Mouse (Mus musculus) embryonic facial prominence, embryonic 11.5 days (tissue): ENCODE measurements at regions not wholly inside any gene's neighbourhood (a gene's known extent, or its start where the extent isn't known, plus 50 kb on each side); places are given as distances from the start of the nearest gene placed in this dataset.

ENCODE experiments used
- ATAC-seq: fragments of 200-750 bp; cut with Nextera tagmentation; replicated peaks from 2 replicates; pipeline ENCODE4 v1.8.0; 2017; ENCODE audit warnings: low read depth; ENCODE audit not compliant: insufficient number of reproducible peaks, low FRiP score, low TSS enrichment
- DNase-seq: peaks from one replicate; pipeline ENCODE4 v3.0.0-alpha.2; 2015; ENCODE audit warnings: low spot score
- H3K27ac ChIP-seq: fragments of 300-500 bp; sonication (generic); replicated peaks from 2 replicates; pipeline ENCODE4 v1.5.1; 2014; ENCODE audit warnings: mild to moderate bottlenecking, low read depth, low read length, control low read depth
- H3K27me3 ChIP-seq: fragments of 300-500 bp; sonication (generic); 2 replicates; pipeline ENCODE4 v1.6.1; 2014; ENCODE audit warnings: mild to moderate bottlenecking, low read length, moderate library complexity, mixed read lengths; ENCODE audit not compliant: control insufficient read depth, insufficient read depth
- H3K36me3 ChIP-seq: fragments of 300-500 bp; sonication (generic); replicated peaks from 2 replicates; pipeline ENCODE4 v1.6.1; 2014; ENCODE audit warnings: low read depth, mild to moderate bottlenecking, low read length, moderate library complexity, mixed read lengths; ENCODE audit not compliant: control insufficient read depth, insufficient read depth
- H3K4me1 ChIP-seq: fragments of 300-500 bp; sonication (generic); 2 replicates; pipeline ENCODE4 v1.6.1; 2014; ENCODE audit warnings: low read length, mixed read lengths; ENCODE audit not compliant: control insufficient read depth, insufficient read depth
- H3K4me2 ChIP-seq: fragments of 300-500 bp; sonication (generic); 2 replicates; pipeline ENCODE4 v1.6.1; 2014; ENCODE audit warnings: low read depth, mild to moderate bottlenecking, control low read depth, low read length, moderate library complexity
- H3K4me3 ChIP-seq: fragments of 300-500 bp; sonication (generic); 2 replicates; pipeline ENCODE4 v1.5.1; 2014; ENCODE audit warnings: low read depth, low read length, control low read depth
- H3K9ac ChIP-seq: fragments of 300-500 bp; sonication (generic); replicated peaks from 2 replicates; pipeline ENCODE4 v1.6.1; 2014; ENCODE audit warnings: mild to moderate bottlenecking, control low read depth, low read length
- H3K9me3 ChIP-seq: fragments of 300-500 bp; sonication (generic); replicated peaks from 2 replicates; pipeline ENCODE4 v1.6.1; 2016; ENCODE audit warnings: mild to moderate bottlenecking, low read length, inconsistent platforms, mixed read lengths; ENCODE audit not compliant: control insufficient read depth
- WGBS: fragments of 180-500 bp; shearing (Covaris S2); extraction: QIAGEN DNeasy Blood & Tissue Kit; methylation state at CpG from one replicate; pipeline ENCODE4 v1.1.7; 2014; 5-methylcytosine and 5-hydroxymethylcytosine counted together

DNA sequence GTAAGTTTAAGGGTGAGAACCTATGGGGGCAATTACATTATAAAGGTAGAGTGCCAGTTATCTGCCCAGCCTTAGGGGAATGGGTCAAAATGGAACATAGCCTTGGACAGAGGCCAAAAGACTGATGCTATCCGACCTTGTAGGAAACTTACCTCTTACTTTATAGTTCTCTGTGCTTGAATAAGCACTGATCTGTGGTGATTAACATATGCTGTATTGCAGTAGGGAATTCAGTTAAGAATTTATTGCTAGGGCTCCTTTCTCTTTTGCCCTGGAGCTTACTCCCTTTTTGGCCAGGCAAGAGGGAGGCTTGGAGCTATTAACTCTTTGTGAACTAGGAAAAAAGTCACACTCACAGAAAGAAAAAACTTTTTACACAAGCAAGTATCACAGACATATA, 748.5 kb downstream of the Poteg start:
- H3K9me3 ChIP-seq = no peaks in the 10 kb centered on the region
- H3K4me1 ChIP-seq = no peaks in the 10 kb centered on the region
- no peak overlapping the region for H3K4me3 ChIP-seq
- H3K27ac ChIP-seq = no peak overlapping the region
- 73% methylated on average over 1 of the region's 1 CpGs for WGBS
- H3K4me2 ChIP-seq = no peak overlapping the region
- no peaks in the 10 kb centered on the region for H3K36me3 ChIP-seq
- no peaks in the 10 kb centered on the region for H3K27me3 ChIP-seq
- H3K9ac ChIP-seq = no peak overlapping the region
- DNase-seq = no peak
- no peak for ATAC-seq

DNA sequence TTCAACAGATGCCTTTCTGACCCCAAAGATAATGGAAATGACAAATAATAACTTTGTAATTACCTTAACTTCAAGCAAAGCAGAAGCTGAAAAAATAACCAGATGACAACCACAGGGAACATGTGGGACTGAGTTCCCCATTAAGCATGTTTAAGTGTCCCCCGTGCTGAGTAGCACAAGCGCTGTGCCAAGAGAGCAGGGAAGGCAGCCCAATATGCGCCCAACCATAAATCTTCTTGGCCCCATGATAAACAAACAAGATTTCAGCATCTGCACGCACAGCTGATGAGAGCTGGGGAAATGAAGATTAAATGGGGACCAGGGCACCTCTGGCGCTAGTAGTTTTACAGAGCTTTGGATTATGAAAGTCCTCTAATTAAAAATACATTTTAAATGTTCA, 788.1 kb downstream of the Poteg start:
- Histone ChIP-seq H3K27ac (no peak overlapping the region), H3K36me3 (no peaks in the 10 kb centered on the region), H3K4me3 (no peak overlapping the region), H3K27me3 (no peaks in the 10 kb centered on the region), H3K4me2 (no peak overlapping the region), H3K9me3 (no peaks in the 10 kb centered on the region), H3K9ac (no peak overlapping the region), H3K4me1 (no peaks in the 10 kb centered on the region)
- DNase-seq (no peak), ATAC-seq (no peak)
- WGBS = 69% methylated on average over 5 of the region's 5 CpGs

DNA sequence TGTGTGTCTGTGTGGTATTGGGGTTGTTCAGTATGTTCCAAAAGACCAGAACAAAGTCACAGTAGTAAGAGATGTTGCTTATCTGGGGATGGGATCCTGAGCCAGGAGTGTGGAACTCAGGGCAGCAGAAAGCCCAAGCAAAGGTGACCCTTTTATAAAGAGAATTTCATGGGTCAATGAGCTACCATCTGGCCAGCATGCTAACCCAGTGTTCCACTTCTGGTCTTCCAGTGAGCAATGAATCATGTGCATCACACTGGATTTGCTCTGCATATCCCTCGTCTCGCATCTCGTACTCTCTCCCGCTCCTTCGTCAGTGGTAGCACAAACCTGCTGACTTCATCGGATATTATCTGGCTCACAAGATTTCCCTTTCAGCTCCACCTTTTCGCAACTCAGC, 791.9 kb downstream of the Poteg start:
- Histone ChIP-seq H3K9me3 (no peaks in the 10 kb centered on the region), H3K27ac (no peak overlapping the region), H3K4me2 (no peak overlapping the region), H3K9ac (no peak overlapping the region), H3K4me3 (no peak overlapping the region), H3K27me3 (no peaks in the 10 kb centered on the region), H3K4me1 (no peaks in the 10 kb centered on the region), H3K36me3 (no peaks in the 10 kb centered on the region)
- no peak for ATAC-seq
- WGBS = 80% methylated on average over 7 of the region's 7 CpGs
- DNase-seq = no peak

DNA sequence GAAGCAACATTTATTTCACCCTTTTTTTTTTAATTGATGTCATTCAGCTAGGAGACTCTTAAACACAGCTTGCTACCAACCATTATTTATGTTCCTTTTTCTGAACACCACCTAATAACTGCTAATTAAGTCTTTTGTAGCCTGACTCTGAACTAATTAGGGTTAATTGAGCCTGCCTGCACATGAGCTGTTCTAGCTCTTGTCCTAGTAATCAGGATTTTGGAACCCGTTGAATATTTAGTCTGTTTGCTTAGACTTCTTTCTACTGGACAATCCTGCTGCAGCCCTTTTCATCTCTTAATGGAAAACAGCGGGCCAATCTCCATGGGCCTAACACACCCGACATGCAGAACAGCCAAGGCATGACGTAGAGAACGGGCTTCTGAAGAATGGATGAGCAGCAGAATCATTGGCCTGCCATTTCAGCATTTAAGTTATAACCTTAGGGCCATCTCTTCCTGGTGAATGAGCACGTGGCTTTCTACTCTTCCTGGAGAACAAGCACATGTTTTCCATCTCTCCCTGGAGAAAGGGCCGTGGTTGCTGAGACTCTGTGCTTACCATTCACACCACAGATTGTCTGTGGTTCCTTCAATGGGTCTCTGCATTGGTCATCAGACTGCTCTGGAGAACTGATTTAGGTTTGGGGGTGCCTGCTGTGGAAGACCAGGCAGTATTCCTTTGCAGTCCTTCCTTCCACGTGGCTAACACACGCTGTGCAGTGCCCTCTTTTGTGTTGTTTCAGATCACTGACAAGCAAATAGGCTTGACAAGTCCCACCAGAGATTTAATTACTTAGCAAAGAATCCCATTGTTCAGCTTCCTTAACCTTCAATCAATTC, 805.1 kb downstream of the Poteg start:
- Histone ChIP-seq H3K4me2 (no peak overlapping the region), H3K4me3 (no peak overlapping the region), H3K9ac (no peak overlapping the region), H3K27ac (no peak overlapping the region), H3K4me1 (no peaks in the 10 kb centered on the region), H3K36me3 (no peaks in the 10 kb centered on the region), H3K27me3 (no peaks in the 10 kb centered on the region), H3K9me3 (no peaks in the 10 kb centered on the region)
- WGBS = 47% methylated on average over 9 of the region's 9 CpGs
- ATAC-seq (no peak), DNase-seq (no peak)

DNA sequence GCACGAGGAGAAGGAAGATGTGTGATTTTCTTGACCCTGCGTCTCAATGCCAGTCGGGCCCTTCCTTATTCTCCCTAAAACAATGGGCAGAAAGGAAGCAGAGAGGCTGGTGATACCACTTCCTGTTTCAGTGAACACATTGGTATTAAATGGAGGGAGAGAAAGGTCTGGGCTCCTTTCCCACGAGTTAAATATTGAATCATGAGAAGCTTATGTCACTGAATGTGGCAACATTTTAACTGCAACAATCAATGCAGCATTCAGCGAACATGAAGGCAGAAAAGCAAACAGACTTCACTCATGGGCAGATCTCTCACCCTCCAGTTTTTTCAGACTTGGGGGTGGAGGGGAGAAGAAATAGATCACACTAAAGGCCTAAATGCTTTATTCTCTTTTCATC, 819.8 kb downstream of the Poteg start:
- H3K36me3 ChIP-seq = no peaks in the 10 kb centered on the region
- no peak overlapping the region for H3K4me2 ChIP-seq
- no peaks in the 10 kb centered on the region for H3K9me3 ChIP-seq
- no peak overlapping the region for H3K27ac ChIP-seq
- ATAC-seq = no peak
- H3K9ac ChIP-seq = no peak overlapping the region
- DNase-seq = no peak
- WGBS = 81% methylated on average over 5 of the region's 5 CpGs
- H3K4me3 ChIP-seq = no peak overlapping the region
- no peaks in the 10 kb centered on the region for H3K27me3 ChIP-seq
- no peaks in the 10 kb centered on the region for H3K4me1 ChIP-seq

DNA sequence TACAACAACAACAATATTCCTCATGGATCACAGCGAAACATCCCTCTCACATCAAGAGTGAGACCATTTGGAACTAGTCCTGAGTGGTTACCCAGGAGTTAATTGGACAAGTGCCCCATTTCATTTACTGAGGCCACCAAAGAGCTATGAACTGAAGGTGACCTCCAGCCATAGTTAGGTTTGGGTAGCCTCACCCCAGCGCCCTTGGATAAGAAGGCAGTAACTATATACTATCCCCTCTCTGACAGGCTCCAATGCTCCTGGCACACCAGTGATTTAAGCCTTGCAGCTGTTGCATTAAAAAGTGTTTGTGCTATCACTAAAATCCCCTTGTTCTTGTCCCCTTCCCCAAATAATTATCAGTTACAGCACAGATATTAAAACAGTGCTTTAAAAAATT, 836.8 kb downstream of the Poteg start:
- Histone ChIP-seq H3K9me3 (no peaks in the 10 kb centered on the region), H3K4me1 (no peaks in the 10 kb centered on the region), H3K4me3 (no peak overlapping the region), H3K36me3 (no peaks in the 10 kb centered on the region), H3K4me2 (no peak overlapping the region), H3K27me3 (no peaks in the 10 kb centered on the region), H3K9ac (no peak overlapping the region), H3K27ac (no peak overlapping the region)
- DNase-seq (no peak), ATAC-seq (no peak)
- WGBS = 73% methylated on average over 2 of the region's 2 CpGs

DNA sequence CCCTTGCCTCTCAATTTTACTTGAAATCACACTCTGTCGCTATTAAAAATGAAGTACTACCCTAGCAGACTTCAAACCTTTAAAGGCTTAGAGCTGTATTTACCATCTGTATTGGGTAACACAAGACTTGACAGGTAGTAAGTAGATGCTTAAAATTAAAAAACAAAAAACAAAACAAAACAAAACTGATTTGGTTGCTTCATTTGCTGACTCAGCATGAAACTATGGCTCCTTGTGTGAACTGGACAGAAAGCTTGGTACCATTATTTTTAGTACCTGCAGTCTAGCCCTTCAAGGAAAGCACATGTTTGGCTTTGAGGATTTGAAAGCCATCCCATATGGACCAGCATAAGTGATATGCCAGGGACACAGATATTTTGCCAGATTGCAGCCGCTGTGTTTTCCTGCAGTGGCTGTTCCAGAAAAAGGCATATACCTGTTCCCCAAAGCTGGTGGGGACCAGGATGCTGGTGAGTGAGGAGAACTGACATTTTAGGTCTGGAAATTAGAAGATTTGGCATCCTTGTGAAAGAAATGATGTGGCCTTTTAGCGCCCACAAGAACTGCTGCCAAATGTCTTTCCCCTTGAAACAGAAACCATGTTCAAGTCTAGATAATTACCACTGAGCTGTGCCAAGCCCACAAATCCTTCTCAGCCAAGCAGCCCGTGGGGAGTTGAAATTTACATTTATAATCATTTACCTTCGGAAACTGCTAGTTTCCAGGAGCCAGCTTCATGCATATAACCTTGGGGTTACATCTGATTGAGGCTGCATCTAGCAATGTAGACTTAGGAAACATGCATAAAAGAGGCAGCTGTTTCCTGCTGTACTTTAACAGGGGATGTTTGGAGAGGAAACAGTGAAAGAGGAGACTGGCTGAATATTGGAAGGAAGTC, 851.7 kb downstream of the Poteg start:
- no peaks in the 10 kb centered on the region for H3K4me1 ChIP-seq
- H3K36me3 ChIP-seq = no peaks in the 10 kb centered on the region
- 69% methylated on average over 5 of the region's 5 CpGs for WGBS
- H3K9ac ChIP-seq = no peak overlapping the region
- H3K4me2 ChIP-seq = no peak overlapping the region
- no peaks in the 10 kb centered on the region for H3K27me3 ChIP-seq
- no peaks in the 10 kb centered on the region for H3K9me3 ChIP-seq
- no peak overlapping the region for H3K27ac ChIP-seq
- no peak overlapping the region for H3K4me3 ChIP-seq
- DNase-seq (no peak), ATAC-seq (no peak)

DNA sequence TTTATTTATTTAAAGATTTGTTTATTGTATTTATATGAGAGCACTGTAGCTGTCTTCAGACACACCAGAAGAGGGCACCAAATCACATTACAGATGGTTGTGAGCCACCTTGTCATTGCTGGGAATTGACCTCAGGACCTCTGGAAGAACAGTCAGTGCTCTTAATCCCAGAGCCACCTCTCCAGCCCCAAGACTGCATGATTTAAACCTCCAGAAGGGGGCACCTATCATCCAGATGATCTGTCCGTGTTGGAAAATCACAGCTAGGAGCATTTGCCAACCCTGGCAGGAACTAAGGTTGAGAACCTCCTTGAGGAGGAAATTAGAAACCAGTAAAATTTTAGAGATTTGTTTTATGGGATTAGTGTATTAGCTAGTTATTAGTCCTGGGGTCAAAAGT, 869.6 kb downstream of the Poteg start:
- ATAC-seq = no peak
- H3K9me3 ChIP-seq = no peaks in the 10 kb centered on the region
- no peak overlapping the region for H3K4me3 ChIP-seq
- WGBS = 61% methylated on average over 1 of the region's 1 CpGs
- no peak overlapping the region for H3K27ac ChIP-seq
- H3K36me3 ChIP-seq = no peaks in the 10 kb centered on the region
- H3K4me1 ChIP-seq = no peaks in the 10 kb centered on the region
- no peak overlapping the region for H3K4me2 ChIP-seq
- H3K27me3 ChIP-seq = no peaks in the 10 kb centered on the region
- no peak overlapping the region for H3K9ac ChIP-seq
- DNase-seq = no peak
